Mouse (Mus musculus): Measurements from ENCODE around the gene Ahr.

Gene Ahr

DNA sequence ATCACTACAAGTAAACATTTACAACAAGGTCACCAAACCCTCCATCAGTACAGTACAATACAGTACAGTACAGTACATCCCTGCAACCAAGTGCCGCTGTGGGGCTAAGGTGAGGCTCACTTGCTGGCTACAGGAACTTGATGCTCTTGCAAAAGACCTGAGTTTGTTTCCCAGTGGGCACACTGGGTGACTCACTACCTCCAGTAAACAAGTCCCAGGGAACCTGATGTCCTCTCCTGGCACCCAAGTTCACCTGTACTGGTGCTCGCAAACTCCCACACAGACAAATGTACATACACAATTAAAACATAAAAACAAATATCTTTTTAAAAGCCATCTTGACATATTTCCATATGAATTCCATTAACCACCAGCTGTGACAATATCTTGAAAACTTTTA lies 28.5 kb downstream of the Ahr start:
- in situ Hi-C loops (cut with MboI; ENCODE audit: unreplicated experiment in 2 of 2), result loop anchor here in 1 of 2 experiments (25.0 kb wide), 1 partner anchor 294 kb away; no protein-coding TSS in a partner anchor

DNA sequence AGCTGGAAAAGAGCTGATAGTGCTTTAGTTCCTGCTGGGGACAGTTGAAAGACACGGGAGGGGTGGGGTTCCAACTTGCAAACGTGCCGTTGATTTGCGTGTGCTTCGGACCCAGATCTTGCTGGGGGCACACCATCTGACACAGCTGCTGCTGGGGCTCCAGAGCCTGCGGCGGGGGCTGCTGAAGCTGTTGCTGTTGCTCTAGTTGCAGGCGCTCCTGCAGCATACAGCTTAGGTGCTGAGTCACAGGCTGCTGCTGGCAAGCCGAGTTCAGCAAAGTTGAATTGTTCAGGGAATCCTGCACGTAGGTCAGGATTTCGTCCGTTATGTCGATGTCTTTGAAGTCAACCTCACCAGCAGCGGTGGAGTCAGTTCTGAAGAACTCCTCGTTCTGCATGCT lies 30.8 kb downstream of the Ahr start:
- in situ Hi-C loops (cut with MboI; ENCODE audit: unreplicated experiment in 2 of 2), result loop anchor here in 1 of 2 experiments (25.0 kb wide), 1 partner anchor 292 kb away; no protein-coding TSS in a partner anchor

DNA sequence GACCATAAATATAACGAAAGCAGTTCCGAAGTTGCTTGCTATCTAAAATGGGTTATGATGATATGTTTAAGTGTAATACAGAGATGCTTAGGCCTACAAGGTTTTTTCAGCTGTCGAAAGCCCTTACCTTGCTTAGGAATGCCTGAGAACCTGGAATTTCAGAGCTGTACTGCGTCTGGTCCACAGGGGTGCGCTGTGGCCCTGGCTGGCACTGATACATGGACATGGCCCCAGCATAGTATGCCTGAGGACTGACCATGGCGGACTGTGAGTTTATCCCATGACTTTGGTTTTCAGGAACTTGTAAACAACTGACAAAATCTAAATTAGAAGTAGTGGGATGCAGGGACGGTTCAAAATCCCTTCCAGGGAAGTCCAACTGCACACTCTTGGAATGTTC lies 31.3 kb downstream of the Ahr start:
- in situ Hi-C loops (cut with MboI; ENCODE audit: unreplicated experiment in 2 of 2), result loop anchor here in 1 of 2 experiments (25.0 kb wide), 1 partner anchor 291 kb away; no protein-coding TSS in a partner anchor

DNA sequence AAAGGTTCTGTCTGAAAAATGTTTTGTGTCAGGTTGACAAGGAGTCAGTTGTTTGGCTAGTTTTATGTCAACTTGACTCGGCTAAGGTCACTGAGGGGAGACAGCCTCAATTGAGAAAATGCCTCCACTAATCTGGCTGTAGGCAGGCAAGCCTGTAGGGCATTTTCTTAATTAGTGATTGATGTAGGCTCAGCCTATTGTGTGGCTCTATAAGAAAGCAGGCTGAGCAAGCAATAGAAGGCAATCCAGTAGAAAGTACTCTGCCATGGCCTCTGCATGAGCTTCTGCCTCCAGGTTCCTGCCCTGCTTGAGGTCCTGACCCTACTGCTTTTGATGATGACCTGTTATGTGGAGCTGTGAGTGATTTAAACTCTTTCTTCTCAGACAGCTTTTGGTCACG lies 33.4 kb downstream of the Ahr start:
- in situ Hi-C loops (cut with MboI; ENCODE audit: unreplicated experiment in 2 of 2), result loop anchor here in 1 of 2 experiments (25.0 kb wide), 1 partner anchor 289 kb away; no protein-coding TSS in a partner anchor

DNA sequence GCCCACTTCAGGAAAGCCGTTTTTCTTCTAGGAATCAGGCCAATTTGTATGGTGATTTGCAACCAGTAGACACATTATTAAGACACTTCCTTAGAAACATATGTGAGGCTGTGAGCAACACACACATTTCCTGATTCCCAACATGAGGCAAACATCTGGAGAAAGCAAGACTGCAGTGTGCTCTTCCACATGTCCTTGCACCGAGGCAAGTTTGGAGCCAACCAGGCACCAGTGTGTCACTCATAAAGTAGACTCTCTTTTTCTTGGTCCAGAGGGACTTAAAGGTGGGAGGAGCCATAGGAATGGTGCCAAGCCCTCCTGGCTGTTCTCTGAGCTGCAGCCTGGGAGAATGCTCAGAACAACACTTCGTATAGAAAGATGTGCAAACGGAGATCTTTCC lies 39.6 kb downstream of the Ahr start:
- in situ Hi-C loops (cut with MboI; ENCODE audit: unreplicated experiment in 2 of 2), result no loop called here

- in situ Hi-C loops (cut with MboI; ENCODE audit: unreplicated experiment in 2 of 2), result no loop called here
These were observed 54.1 kb downstream of the Ahr start for GRCm38 (mm10) chr12:35480764-35481163.

GRCm38 (mm10) chr12:35478906-35479305 lies 55.9 kb downstream of the Ahr start:
- in situ Hi-C loops (cut with MboI; ENCODE audit: unreplicated experiment in 2 of 2), result no loop called here

GRCm38 (mm10) chr12:35463457-35463856 lies 71.4 kb downstream of the Ahr start:
- in situ Hi-C loops (cut with MboI; ENCODE audit: unreplicated experiment in 2 of 2), result no loop called here

- in situ Hi-C loops (cut with MboI; ENCODE audit: unreplicated experiment in 2 of 2), result no loop called here
These were observed 72.2 kb downstream of the Ahr start for GRCm38 (mm10) chr12:35462667-35463066.

- in situ Hi-C loops (cut with MboI; ENCODE audit: unreplicated experiment in 2 of 2), result no loop called here
These were observed 75.2 kb downstream of the Ahr start for GRCm38 (mm10) chr12:35459662-35460061.

Data from v-Abl transformed pro-B cells (cell line).